18 mouse cellular contexts compared by ENCODE assay signal in genomic region chr15:85601202-85601601, GRCm38 (mm10). TPM values are rescaled to one million over a fixed set of nuclear protein-coding genes. Genes with fewer than 3 reads are reported as not detected.
DNase-seq lines count a peak whose midpoint lies in the region; ATAC-seq and TF ChIP-seq lines count a peak whose summit lies in the region.
"Had no signal": no experiment of that assay in that cellular context is flagged by ENCODE, and none has a peak within 500 bp of the region (broad histone marks: within the 10 kb centered on the region; RNA-seq: fewer than 3 reads in every experiment).

No protein-coding gene starts in this region.

- no peaks in the 10 kb centered on the region for H3K79me3 ChIP-seq in C2C12 (ENCODE audit: low read depth)

- no peaks in the 10 kb centered on the region; the same call in 1 of the 2 replicates for H3K9me3 ChIP-seq in kidney, embryonic 14.5 days (ENCODE audit: control insufficient read depth, low read length)
- H3K9me3 ChIP-seq: embryonic facial prominence, embryonic 13.5 days; forebrain, embryonic 13.5 days; G1E; hindbrain, embryonic 12.5 days had no signal

- TF ChIP-seq POLR2A in kidney, adult 2 months (IDR thresholded peaks at IDR 0.05; ENCODE audit: low read depth, low read length): no peak
- no peak for TF ChIP-seq POLR2A in small intestine, adult 2 months (IDR thresholded peaks at IDR 0.05; ENCODE audit: low read depth, low read length)

- no peak for ATAC-seq in kidney, embryonic 14.5 days (ENCODE audit: low FRiP score, low TSS enrichment)
- no peak for ATAC-seq in megakaryocyte-erythroid progenitor cell, adult 5-6 weeks (replicated peaks; ENCODE audit: low FRiP score, low TSS enrichment, poor library complexity, severe bottlenecking)

- no peak overlapping the region for H3K9ac ChIP-seq in kidney, embryonic 14.5 days (ENCODE audit: low read depth, low read length)
- H3K9ac ChIP-seq: embryonic facial prominence, embryonic 13.5 days; forebrain, embryonic 13.5 days; heart, embryonic 13.5 days; hindbrain, embryonic 12.5 days had no signal

- H3K27me3 ChIP-seq in kidney, adult 2 months (replicated peaks; ENCODE audit: control insufficient read depth, insufficient read depth, low read length): no peaks in the 10 kb centered on the region
- H3K27me3 ChIP-seq in kidney, embryonic 14.5 days (ENCODE audit: control insufficient read depth, insufficient read depth, low read length): no peaks in the 10 kb centered on the region
- no peaks in the 10 kb centered on the region for H3K27me3 ChIP-seq in C2C12 (ENCODE audit: control insufficient read depth, insufficient read depth, insufficient read length)
- no peaks in the 10 kb centered on the region for H3K27me3 ChIP-seq in small intestine, adult 2 months (ENCODE audit: control insufficient read depth, insufficient read depth, low read length)
- H3K27me3 ChIP-seq: embryonic facial prominence, embryonic 13.5 days; forebrain, embryonic 13.5 days had no signal

- no peak for TF ChIP-seq CTCF in kidney, adult 2 months (conservative IDR thresholded peaks at IDR 0.05; ENCODE audit: insufficient read depth, insufficient read length, low read depth, low read length)
- no peak for TF ChIP-seq CTCF in C2C12 (IDR thresholded peaks at IDR 0.05; ENCODE audit: control insufficient read depth, insufficient read depth, insufficient read length)
- TF ChIP-seq CTCF in small intestine, adult 2 months (IDR thresholded peaks at IDR 0.05; ENCODE audit: extremely low read depth, insufficient read length, insufficient replicate concordance, low read depth, low read length): no peak

- H3K27ac ChIP-seq in kidney, adult 2 months (ENCODE audit: insufficient read depth, low read depth, low read length): peak overlapping the region; percentile 37
- H3K27ac ChIP-seq in kidney, embryonic 14.5 days (ENCODE audit: low read depth, low read length): no peak overlapping the region
- H3K27ac ChIP-seq in brown adipose tissue, adult 24 weeks (replicated peaks; ENCODE audit: low read depth, low read length): peak overlapping the region; percentile 93
- 0 out of 2 replicates have a peak overlapping the region, but pooled peaks have one; percentile 22 for H3K27ac ChIP-seq in small intestine, adult 2 months (ENCODE audit: insufficient read depth, low read depth, low read length)
- H3K27ac ChIP-seq: embryonic facial prominence, embryonic 13.5 days; forebrain, embryonic 13.5 days; heart, embryonic 13.5 days; hindbrain, embryonic 12.5 days had no signal

- no peak for DNase-seq in kidney, adult 2 months
- DNase-seq in kidney, postnatal 25 days: no peak
- DNase-seq: cerebellum, adult 11 months; cerebellum, adult 8-10 months; cerebellum, postnatal 14 days had no signal

- H3K36me3 ChIP-seq in kidney, adult 2 months (ENCODE audit: control insufficient read depth, insufficient read depth, low read length): no peaks in the 10 kb centered on the region
- H3K36me3 ChIP-seq in kidney, embryonic 14.5 days (ENCODE audit: control insufficient read depth, insufficient read depth, low read length): no peaks in the 10 kb centered on the region
- no peaks in the 10 kb centered on the region for H3K36me3 ChIP-seq in C2C12 (ENCODE audit: control insufficient read depth, insufficient read depth)
- H3K36me3 ChIP-seq in small intestine, adult 2 months (ENCODE audit: control insufficient read depth, insufficient read depth, low read length): no peaks in the 10 kb centered on the region
- H3K36me3 ChIP-seq: embryonic facial prominence, embryonic 13.5 days; G1E; heart, embryonic 13.5 days; hindbrain, embryonic 12.5 days had no signal

- H3ac ChIP-seq in C2C12 (ENCODE audit: control insufficient read depth, insufficient read length, low read depth): no peak overlapping the region

- 71% methylated on average over 4 of the region's 4 CpGs for WGBS in kidney, adult 2 months
- 82% methylated on average over 4 of the region's 4 CpGs for WGBS in kidney, embryonic 14.5 days
- 76% methylated on average over 4 of the region's 4 CpGs for WGBS in small intestine, adult 2 months

- 0 out of 2 replicates have a peak, but pooled peaks cover 6% of the 10 kb centered on the region for H3K4me1 ChIP-seq in kidney, adult 2 months (ENCODE audit: control insufficient read depth, insufficient read depth, low read length)
- peaks cover 21% of the 10 kb centered on the region for H3K4me1 ChIP-seq in kidney, embryonic 14.5 days (ENCODE audit: control insufficient read depth, insufficient read depth, low read length)
- H3K4me1 ChIP-seq in brown adipose tissue, adult 24 weeks (ENCODE audit: control insufficient read depth, insufficient read depth, insufficient read length, low read length): peaks cover 23% of the 10 kb centered on the region
- H3K4me1 ChIP-seq in small intestine, adult 2 months (ENCODE audit: control insufficient read depth, insufficient read depth, insufficient read length, low read length): peaks cover 11% of the 10 kb centered on the region

- no peak overlapping the region for H3K4me3 ChIP-seq in kidney, adult 2 months (ENCODE audit: insufficient read depth, low read depth, low read length)
- H3K4me3 ChIP-seq in kidney, embryonic 14.5 days (ENCODE audit: low read length): no peak overlapping the region
- H3K4me3 ChIP-seq in C2C12 (ENCODE audit: insufficient read depth, poor library complexity, severe bottlenecking): no peak overlapping the region
- H3K4me3 ChIP-seq in brown adipose tissue, adult 24 weeks (ENCODE audit: insufficient read depth, low read depth, low read length): no peak overlapping the region
- H3K4me3 ChIP-seq in small intestine, adult 2 months (ENCODE audit: low read depth, low read length): no peak overlapping the region
- H3K4me3 ChIP-seq: embryonic facial prominence, embryonic 13.5 days; forebrain, embryonic 13.5 days; heart, embryonic 13.5 days; hindbrain, embryonic 12.5 days had no signal

- H3K79me2 ChIP-seq in C2C12 (ENCODE audit: control insufficient read depth, insufficient read depth): no peaks in the 10 kb centered on the region

- no peak overlapping the region for H3K4me2 ChIP-seq in kidney, embryonic 14.5 days (replicated peaks; ENCODE audit: low read depth, low read length)
- H3K4me2 ChIP-seq: forebrain, embryonic 13.5 days; hindbrain, embryonic 12.5 days had no signal

TF ChIP-seq in C2C12, 6 proteins besides CTCF, POLR2A, EP300 and RAD21:
- TF ChIP-seq USF1 (IDR thresholded peaks at IDR 0.05; ENCODE audit: low read depth) (peak; percentile 57), FOSL1 (IDR thresholded peaks at IDR 0.05; ENCODE audit: insufficient read depth, low read length, poor library complexity, severe bottlenecking) (no peak), MYOD1 (IDR thresholded peaks at IDR 0.05; ENCODE audit: control insufficient read depth, insufficient read length, low read depth) (peak; percentile 68), MAX (IDR thresholded peaks at IDR 0.05) (no peak), CEBPB (IDR thresholded peaks at IDR 0.05; ENCODE audit: low read depth) (no peak), MYOG (IDR thresholded peaks at IDR 0.05; ENCODE audit: control insufficient read depth, extremely low read depth, insufficient read length) (no peak)

RNA-seq across cellular contexts. Expression of gene Wnt7b, which starts 18.9 kb away (rescaled TPM):
- polyA plus RNA-seq in kidney, adult 2 months (2012; rRNA removed): 12.8 and 14.2 TPM in 2 replicates
- 10.8 and 15.1 TPM in 2 replicates for polyA plus RNA-seq in kidney, embryonic 14.5 days (2014; fragmentation: Nextera tagmentation; extraction: Ambion mirVana)
- 2.5 TPM for polyA plus RNA-seq in C2C12 (2012; fragmentation: generic; extraction: Trizol)
- not detected in 2 replicates for polyA plus RNA-seq in brown adipose tissue, adult 24 weeks (2012; ENCODE audit: insufficient read depth, insufficient read length, missing spikeins)
- polyA plus RNA-seq in small intestine, adult 2 months (2012; rRNA removed): 0.14 TPM in 1 of 2 replicates, not detected in the other
- total RNA-seq in megakaryocyte-erythroid progenitor cell, adult 5-6 weeks (2014; fragmentation: Nextera tagmentation): not detected in 2 replicates
- not detected in 2 replicates for total RNA-seq in megakaryocyte-erythroid progenitor cell, adult 5-6 weeks (2017)
- total RNA-seq: common myeloid progenitor, adult 5-6 weeks had no signal
- polyA plus RNA-seq: CD4-positive, CD25-positive, alpha-beta regulatory T cell, adult 4 months; G1E; inflammation-experienced regulatory T-cells, adult 6 months had no signal
